Mouse (Mus musculus) forebrain, postnatal 0 days (tissue): ENCODE results near the gene Med10. TPM values are rescaled to one million over a fixed set of nuclear protein-coding genes. Genes with fewer than 3 reads are reported as not detected.
A peak's percentile ranks its signal among the peaks of the same experiment; 100 is the strongest.

Experiments used
- ATAC-seq: fragments of 200-750 bp; cut with Nextera tagmentation; 2 replicates; pipeline ENCODE4 v1.8.0; 2017; ENCODE audit warnings: mild to moderate bottlenecking, moderate library complexity
- DNase-seq: peaks from one replicate; pipeline ENCODE4 v3.0.0-alpha.2; 2015
- H3K27ac ChIP-seq: fragments of 300-500 bp; sonication (generic); 2 replicates; pipeline ENCODE4 v1.5.1; 2014; ENCODE audit warnings: low read depth, mild to moderate bottlenecking, antibody characterized with exemption, low read length, moderate library complexity, mixed read lengths
- H3K27me3 ChIP-seq: fragments of 300-500 bp; sonication (generic); 2 replicates; pipeline ENCODE4 v1.6.1; 2014; ENCODE audit warnings: mild to moderate bottlenecking, low read length, mixed read lengths; ENCODE audit not compliant: insufficient read depth
- H3K36me3 ChIP-seq: fragments of 300-500 bp; sonication (generic); 2 replicates; pipeline ENCODE4 v1.6.1; 2014; ENCODE audit warnings: mild to moderate bottlenecking, moderate library complexity; ENCODE audit not compliant: insufficient read depth
- H3K4me1 ChIP-seq: fragments of 300-500 bp; sonication (generic); 2 replicates; pipeline ENCODE4 v1.6.1; 2014; ENCODE audit warnings: antibody characterized with exemption; ENCODE audit not compliant: insufficient read depth
- H3K4me2 ChIP-seq: fragments of 300-500 bp; sonication (generic); 2 replicates; pipeline ENCODE4 v1.6.1; 2014; ENCODE audit warnings: low read depth, mild to moderate bottlenecking, moderate library complexity
- H3K4me3 ChIP-seq: fragments of 300-500 bp; sonication (generic); 2 replicates; pipeline ENCODE4 v1.5.1; 2014; ENCODE audit warnings: low read depth, low read length, mixed read lengths
- H3K9ac ChIP-seq: fragments of 300-500 bp; sonication (generic); 2 replicates; pipeline ENCODE4 v1.6.1; 2014; ENCODE audit warnings: mild to moderate bottlenecking
- H3K9me3 ChIP-seq: fragments of 300-500 bp; sonication (generic); 2 replicates; pipeline ENCODE4 v1.6.1; 2016; ENCODE audit warnings: low read length
- CTCF ChIP-seq: sonication (generic); IDR thresholded peaks from 2 replicates; pipeline ENCODE4 v1.5.1; 2016; ENCODE audit warnings: antibody characterized with exemption, control low read depth, low read depth
- whole genome bisulfite sequencing: fragments of 180-500 bp; shearing (Covaris S2); extraction: QIAGEN DNeasy Blood & Tissue Kit; methylation state at CpG from one replicate; pipeline ENCODE4 v1.1.7; 2014; 5-methylcytosine and 5-hydroxymethylcytosine counted together
- polyA plus RNA-seq: library from polyadenylated mRNA; unstranded; fragments of >200 nt; fragmentation: Nextera tagmentation; extraction: Ambion mirVana; gene quantifications from 2 replicates; pipeline ENCODE4 v1.2.1, GENCODE M21; 2015
- total RNA-seq: library from RNA; depleted of rRNA; stranded (reverse); fragments of >200 nt; gene quantifications from 2 replicates; pipeline ENCODE4 v1.2.3, GENCODE M21; 2014

The Med10 gene
- total and polyA plus RNA-seq, 2 experiments from 2014 or later = 58.5 to 174 TPM

GRCm38 (mm10) chr13:69830606-69831005 is 28.4 kb downstream of the Med10 start:
- no peaks in the 10 kb centered on the region for H3K27me3 ChIP-seq
- WGBS = 85% methylated on average over 8 of the region's 8 CpGs
- H3K4me2 ChIP-seq = no peak overlapping the region
- H3K36me3 ChIP-seq = no peaks in the 10 kb centered on the region
- no peak overlapping the region for H3K27ac ChIP-seq
- H3K9ac ChIP-seq = no peak overlapping the region
- H3K4me3 ChIP-seq = no peak overlapping the region
- TF ChIP-seq CTCF = no peak
- H3K4me1 ChIP-seq = no peaks in the 10 kb centered on the region
- ATAC-seq (no peak), DNase-seq (no peak)
- no peaks in the 10 kb centered on the region for H3K9me3 ChIP-seq

- Histone ChIP-seq H3K9me3 (no peaks in the 10 kb centered on the region), H3K9ac (no peak overlapping the region), H3K27ac (no peak overlapping the region), H3K36me3 (no peaks in the 10 kb centered on the region), H3K4me1 (no peaks in the 10 kb centered on the region), H3K27me3 (no peaks in the 10 kb centered on the region), H3K4me2 (no peak overlapping the region), H3K4me3 (no peak overlapping the region)
- DNase-seq = no peak
- 77% methylated on average over 9 of the region's 9 CpGs for WGBS
- TF ChIP-seq CTCF = no peak
- ATAC-seq = no peak
Measured at GRCm38 (mm10) chr13:69832578-69832977, 30.4 kb downstream of the Med10 start.

GRCm38 (mm10) chr13:69833416-69833815 is 31.2 kb downstream of the Med10 start:
- TF ChIP-seq CTCF = no peak
- no peaks in the 10 kb centered on the region for H3K36me3 ChIP-seq
- no peak overlapping the region for H3K9ac ChIP-seq
- H3K4me3 ChIP-seq = no peak overlapping the region
- no peak overlapping the region for H3K27ac ChIP-seq
- WGBS = 92% methylated on average over 11 of the region's 11 CpGs
- ATAC-seq (no peak), DNase-seq (no peak)
- no peaks in the 10 kb centered on the region for H3K4me1 ChIP-seq
- no peaks in the 10 kb centered on the region for H3K27me3 ChIP-seq
- no peak overlapping the region for H3K4me2 ChIP-seq
- H3K9me3 ChIP-seq = no peaks in the 10 kb centered on the region

- Histone ChIP-seq H3K9ac (no peak overlapping the region), H3K27ac (no peak overlapping the region), H3K36me3 (no peaks in the 10 kb centered on the region), H3K4me1 (no peaks in the 10 kb centered on the region), H3K4me3 (no peak overlapping the region), H3K27me3 (no peaks in the 10 kb centered on the region), H3K4me2 (no peak overlapping the region), H3K9me3 (no peaks in the 10 kb centered on the region)
- peak; percentile 71 for DNase-seq
- WGBS = 64% methylated on average over 1 of the region's 1 CpGs
- TF ChIP-seq CTCF = no peak
- ATAC-seq = peak; percentile 90
Measured at GRCm38 (mm10) chr13:69845592-69845991, 43.4 kb downstream of the Med10 start.

GRCm38 (mm10) chr13:69849579-69849978 is 47.4 kb downstream of the Med10 start:
- H3K27ac ChIP-seq = no peak overlapping the region
- 77% methylated on average over 1 of the region's 1 CpGs for WGBS
- H3K4me3 ChIP-seq = no peak overlapping the region
- no peak for TF ChIP-seq CTCF
- H3K4me1 ChIP-seq = no peaks in the 10 kb centered on the region
- ATAC-seq = no peak; the same call in 1 of the 2 replicates
- H3K9me3 ChIP-seq = no peaks in the 10 kb centered on the region
- no peak for DNase-seq
- no peak overlapping the region for H3K4me2 ChIP-seq
- H3K27me3 ChIP-seq = no peaks in the 10 kb centered on the region
- H3K9ac ChIP-seq = no peak overlapping the region
- no peaks in the 10 kb centered on the region for H3K36me3 ChIP-seq

GRCm38 (mm10) chr13:69852313-69852712 is 50.1 kb downstream of the Med10 start:
- Histone ChIP-seq H3K9me3 (no peaks in the 10 kb centered on the region), H3K36me3 (no peaks in the 10 kb centered on the region), H3K9ac (no peak overlapping the region), H3K4me2 (no peak overlapping the region), H3K27me3 (no peaks in the 10 kb centered on the region), H3K4me3 (no peak overlapping the region), H3K4me1 (no peaks in the 10 kb centered on the region), H3K27ac (no peak overlapping the region)
- no peak for DNase-seq
- 73% methylated on average over 5 of the region's 5 CpGs for WGBS
- no peak for ATAC-seq
- no peak for TF ChIP-seq CTCF

- no peak overlapping the region for H3K27ac ChIP-seq
- no peak for TF ChIP-seq CTCF
- no peak overlapping the region for H3K4me3 ChIP-seq
- no peaks in the 10 kb centered on the region for H3K9me3 ChIP-seq
- no peak overlapping the region for H3K9ac ChIP-seq
- H3K4me2 ChIP-seq = no peak overlapping the region
- no peaks in the 10 kb centered on the region for H3K4me1 ChIP-seq
- H3K27me3 ChIP-seq = no peaks in the 10 kb centered on the region
- ATAC-seq (no peak), DNase-seq (no peak)
- H3K36me3 ChIP-seq = no peaks in the 10 kb centered on the region
- WGBS = 32% methylated on average over 5 of the region's 5 CpGs
Measured at GRCm38 (mm10) chr13:69853425-69854043, 51.3 kb downstream of the Med10 start.

GRCm38 (mm10) chr13:69855941-69856340 is 53.7 kb downstream of the Med10 start:
- Histone ChIP-seq H3K36me3 (no peaks in the 10 kb centered on the region), H3K4me2 (no peak overlapping the region), H3K27me3 (no peaks in the 10 kb centered on the region), H3K9me3 (no peaks in the 10 kb centered on the region), H3K27ac (no peak overlapping the region), H3K4me3 (no peak overlapping the region), H3K4me1 (no peaks in the 10 kb centered on the region), H3K9ac (no peak overlapping the region)
- 92% methylated on average over 1 of the region's 1 CpGs for WGBS
- ATAC-seq (no peak), DNase-seq (no peak)
- no peak for TF ChIP-seq CTCF
